Mouse (Mus musculus) ovary, postnatal 14 days (tissue): ENCODE data around the gene 2610008E11Rik.
A peak's percentile ranks its signal among the peaks of the same experiment; 100 is the strongest.
"Not testable (repeated sequence)": the region's sequence is repeated elsewhere in the genome, so short reads cannot be mapped to it uniquely, and the experiment has no call there.

ENCODE experiments used
- DNase-seq: peaks from one replicate; pipeline ENCODE4 v3.0.0; 2022; ENCODE audit warnings: low spot score

The 2610008E11Rik gene

GRCm38 (mm10) chr10:79097161-79097754, at the start of gene 2610008E11Rik:
Gene 2610008E11Rik (minus strand): TSS chr10:79097600.
- DNase-seq: peak; percentile 86

GRCm38 (mm10) chr10:79116125-79116849, 18.9 kb upstream of the 2610008E11Rik start:
- DNase-seq: peak; percentile 46

- DNase-seq: no peak
Observed at GRCm38 (mm10) chr10:79115085-79115484, 17.7 kb upstream of the 2610008E11Rik start.

GRCm38 (mm10) chr10:79110482-79110881, 13.1 kb upstream of the 2610008E11Rik start:
- DNase-seq: no peak

GRCm38 (mm10) chr10:79109156-79109555, 11.8 kb upstream of the 2610008E11Rik start:
- DNase-seq: no peak

GRCm38 (mm10) chr10:79107531-79107930, 10.1 kb upstream of the 2610008E11Rik start:
- DNase-seq: no peak

GRCm38 (mm10) chr10:79106325-79107282, 9.2 kb upstream of the 2610008E11Rik start:
- DNase-seq: no peak

GRCm38 (mm10) chr10:79096706-79097105, 694 bp downstream of the 2610008E11Rik start:
- DNase-seq: no peak

GRCm38 (mm10) chr10:79091731-79092130, 5.7 kb downstream of the 2610008E11Rik start:
- no peak for DNase-seq

- no peak for DNase-seq
Observed at GRCm38 (mm10) chr10:79089000-79089399, 8.4 kb downstream of the 2610008E11Rik start.

- DNase-seq: no peak
Observed at GRCm38 (mm10) chr10:79086577-79086976, 10.8 kb downstream of the 2610008E11Rik start.

GRCm38 (mm10) chr10:79057370-79057769, 40.0 kb downstream of the 2610008E11Rik start:
- not testable (repeated sequence) for DNase-seq

- DNase-seq: not testable (repeated sequence)
Observed at GRCm38 (mm10) chr10:79042457-79042856, 54.9 kb downstream of the 2610008E11Rik start.

- DNase-seq: no peak
Observed at GRCm38 (mm10) chr10:79028441-79028840, 69.0 kb downstream of the 2610008E11Rik start, which contains the start of gene Olfr57. Gene Olfr57 (plus strand): TSS chr10:79028741.
